Mouse (Mus musculus) C2C12 (cell line): ENCODE measurements around the gene Asb8.

Experiments
- CTCF ChIP-seq: IDR thresholded peaks from one replicate; pipeline ENCODE4 v1.5.1; 2011; ENCODE audit not compliant: control insufficient read depth, insufficient read depth, insufficient read length
- MYOD1 ChIP-seq: IDR thresholded peaks from one replicate; pipeline ENCODE4 v1.6.1; 2011; ENCODE audit warnings: low read depth; ENCODE audit not compliant: control insufficient read depth, insufficient read length

GRCm38 (mm10) chr15:98213336-98213870, 48.0 kb upstream of the Asb8 start:
- no peak for TF ChIP-seq CTCF
- TF ChIP-seq MYOD1, result no peak
